Mouse (Mus musculus): ENCODE results near the gene BC147527.
"Not testable (repeated sequence)": the region's sequence is repeated elsewhere in the genome, so short reads cannot be mapped to it uniquely, and the experiment has no call there.

Gene BC147527

DNA sequence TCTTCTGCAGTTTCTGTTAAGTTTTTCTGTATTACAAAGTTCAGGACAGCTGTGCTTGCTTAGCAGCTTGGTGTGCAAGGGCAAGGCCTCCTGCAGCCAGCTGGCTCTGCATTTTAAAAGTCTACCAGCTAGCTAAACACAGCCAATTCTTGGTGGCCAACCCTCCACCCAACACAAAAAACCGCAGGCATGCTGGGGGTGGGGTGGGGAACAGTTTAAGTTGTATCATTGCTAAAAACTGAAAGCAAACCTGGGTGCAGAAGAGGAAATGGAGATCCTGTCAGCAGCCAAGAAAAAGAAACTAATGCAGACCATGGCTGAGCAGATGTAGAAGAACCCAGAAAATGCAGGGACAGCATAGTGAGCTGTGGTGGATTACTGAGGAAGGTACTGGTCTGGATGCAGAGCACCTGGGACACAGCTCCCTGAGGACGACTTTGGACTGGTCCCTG lies at the start of gene BC147527:
Gene BC147527 (plus strand): TSS at position 402 of the 452 bp plus-strand sequence.
- peak; percentile 8 for DNase-seq (ENCODE audit: low read depth)

DNA sequence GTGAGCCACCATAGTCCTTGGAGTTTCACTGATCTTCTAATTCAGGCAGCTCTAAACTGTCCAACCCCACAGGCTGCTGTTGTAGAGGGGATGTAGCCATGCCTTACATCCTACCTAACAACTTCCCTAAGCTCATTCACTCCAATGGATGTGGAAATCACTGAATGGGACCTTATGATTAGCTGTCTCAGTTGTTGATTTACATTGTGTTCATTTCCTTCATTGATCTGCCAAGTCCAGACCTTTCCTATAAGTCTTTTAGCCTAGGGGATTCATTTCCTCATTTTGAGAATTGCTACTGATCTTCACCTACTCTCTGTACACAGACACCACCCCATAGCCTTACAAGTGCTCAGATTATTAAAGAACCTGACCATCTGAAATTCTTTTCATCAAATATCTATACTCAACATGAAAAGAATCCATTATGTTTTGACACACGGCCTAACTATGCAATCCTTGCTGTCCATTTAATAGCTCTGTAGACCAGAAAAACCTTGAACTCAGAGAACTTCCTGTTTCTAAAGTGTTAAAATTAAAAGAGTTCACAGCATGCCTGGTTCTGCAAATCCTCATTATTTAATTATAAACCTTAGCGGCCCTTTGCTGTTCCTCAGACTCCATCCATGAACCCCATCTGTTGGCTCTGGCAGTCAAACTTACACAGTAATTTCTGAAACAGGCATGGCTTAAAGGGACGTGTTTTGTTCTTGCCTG lies 48.8 kb upstream of the BC147527 start:
- not testable (repeated sequence) for DNase-seq (ENCODE audit: low read depth)

GRCm38 (mm10) chr13:120258817-120259658 lies 41.2 kb upstream of the BC147527 start:
- DNase-seq (ENCODE audit: low read depth), result not testable (repeated sequence)

DNA sequence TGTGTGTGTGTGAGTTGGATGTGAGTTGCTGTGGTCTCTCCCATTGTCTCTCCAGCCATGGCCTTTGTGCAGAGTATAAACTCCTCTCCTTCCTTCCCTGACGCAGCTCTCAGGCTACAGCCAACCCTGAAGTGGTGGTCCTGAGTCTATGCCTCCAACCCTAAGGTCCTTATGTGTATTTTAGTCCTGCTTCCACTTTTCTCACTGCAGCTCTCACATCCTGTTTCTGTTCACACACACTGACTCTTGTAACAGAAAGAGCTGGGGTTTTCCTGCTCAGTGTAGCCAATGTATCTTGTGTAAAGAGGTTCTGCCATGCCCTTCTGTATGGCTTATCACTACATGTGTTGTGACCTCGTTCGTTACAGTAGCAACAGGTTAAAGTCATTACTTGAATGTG lies 40.5 kb upstream of the BC147527 start:
- DNase-seq (ENCODE audit: low read depth), result not testable (repeated sequence)

DNA sequence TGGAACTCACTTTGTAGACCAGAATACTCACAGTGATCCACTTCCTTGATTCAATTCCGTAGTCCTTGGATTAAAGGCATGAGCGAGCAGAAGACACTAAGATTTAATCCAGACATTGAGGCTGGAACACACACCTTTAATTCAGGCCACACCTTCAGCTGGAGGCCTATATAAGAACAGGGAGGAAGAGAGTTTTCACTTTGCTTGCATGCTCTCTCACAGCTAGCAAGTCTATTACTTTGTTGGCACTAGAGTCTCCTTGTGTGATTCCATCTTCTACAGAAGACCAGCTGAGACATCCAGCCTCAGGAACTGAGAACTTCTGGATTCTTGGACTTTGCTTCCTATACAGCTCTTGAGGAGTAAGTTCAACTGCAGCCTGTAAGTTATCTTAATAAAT lies 37.3 kb upstream of the BC147527 start, which contains the start of gene AF067061:
Gene AF067061 (plus strand): TSS at position 245 of the 400 bp plus-strand sequence.
- DNase-seq (ENCODE audit: low read depth), result not testable (repeated sequence)

GRCm38 (mm10) chr13:120277837-120278236 lies 22.4 kb upstream of the BC147527 start:
- peak; percentile 9 for DNase-seq (ENCODE audit: low read depth)

DNA sequence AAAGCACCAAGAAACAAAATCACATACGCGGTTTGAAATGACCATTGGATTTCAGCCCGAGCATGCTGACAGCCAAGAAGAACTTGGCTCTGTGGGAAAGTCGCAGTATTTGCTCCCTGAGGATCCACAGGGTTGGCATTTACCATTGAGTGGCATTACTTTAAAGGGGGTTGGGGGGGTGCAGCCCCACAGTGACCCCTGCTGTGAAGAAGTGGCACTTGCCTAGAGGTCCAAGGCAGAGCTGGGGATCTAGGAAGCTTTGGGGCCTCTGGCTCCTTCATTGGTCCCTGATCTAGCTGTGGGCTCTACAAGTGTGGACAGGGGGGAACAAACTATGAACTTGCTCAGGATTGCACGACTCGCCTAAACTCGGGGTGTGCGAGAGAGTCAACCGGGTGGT lies 21.4 kb upstream of the BC147527 start:
- no peak for DNase-seq (ENCODE audit: low read depth)

- no peak for DNase-seq (ENCODE audit: low read depth)
Observed at GRCm38 (mm10) chr13:120299324-120299894, 783 bp upstream of the BC147527 start.

DNA sequence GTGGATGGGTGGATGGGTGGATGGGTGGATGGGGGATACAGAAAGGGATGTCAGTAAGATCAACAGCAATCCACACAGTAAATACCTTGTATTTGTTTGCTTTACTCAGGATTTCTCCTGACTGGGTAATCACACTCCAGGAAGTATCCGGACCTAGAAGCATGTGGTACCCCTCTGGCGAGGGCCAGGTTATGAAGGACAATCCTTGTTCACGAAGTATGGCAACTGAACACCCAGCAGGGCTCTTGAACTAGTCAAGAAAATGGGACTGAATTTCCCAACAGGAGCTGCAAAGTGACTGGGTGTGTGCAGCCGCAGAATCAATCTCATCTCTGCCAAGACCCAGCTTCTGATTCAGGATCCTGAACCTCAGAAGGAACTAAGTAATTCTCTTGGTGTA lies 661 bp downstream of the BC147527 start:
- DNase-seq (ENCODE audit: low read depth), result no peak

- DNase-seq (ENCODE audit: low read depth), result no peak
Observed at GRCm38 (mm10) chr13:120310749-120311148, 10.6 kb downstream of the BC147527 start.

DNA sequence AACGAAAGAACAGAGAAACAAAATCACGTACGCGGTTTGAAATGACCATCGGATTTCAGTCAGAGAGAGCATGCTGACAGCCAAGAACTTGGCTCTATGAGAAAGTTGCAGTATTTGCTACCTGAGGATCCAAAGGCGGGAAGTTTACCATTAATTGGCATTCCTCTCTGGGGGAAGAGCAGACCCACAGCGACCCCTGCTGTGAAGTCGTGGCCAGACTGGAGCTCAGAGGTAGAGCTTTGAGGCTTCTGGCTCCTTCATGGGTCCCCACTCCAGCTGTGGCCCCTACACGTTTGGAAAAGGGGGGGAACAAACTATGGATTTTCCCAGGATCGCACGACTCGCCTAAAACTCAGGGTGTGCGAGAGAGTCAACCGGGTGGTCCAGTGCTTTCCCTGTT lies 13.4 kb downstream of the BC147527 start:
- DNase-seq (ENCODE audit: low read depth), result peak; percentile 38

DNA sequence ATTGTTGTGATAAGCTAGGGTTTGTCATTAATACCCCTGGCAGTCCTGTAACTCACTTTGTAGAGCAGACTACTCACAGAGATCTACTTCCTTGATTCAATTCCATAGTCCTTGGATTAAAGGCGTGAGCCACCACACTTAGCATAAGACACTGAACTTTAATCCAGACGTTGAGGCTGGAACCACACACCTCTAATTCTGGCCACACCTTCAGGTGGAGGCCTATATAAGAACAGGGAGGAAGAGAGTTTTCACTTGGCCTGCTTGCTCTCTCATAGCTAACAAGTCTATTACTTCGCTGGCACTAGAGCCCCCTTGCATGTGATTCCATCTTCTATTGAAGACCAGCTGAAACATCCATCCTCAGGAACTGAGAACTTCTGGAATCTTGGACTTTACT lies 16.4 kb downstream of the BC147527 start, which contains the start of gene Tcstv3:
Gene Tcstv3 (plus strand): TSS at position 301 of the 400 bp plus-strand sequence.
- DNase-seq (ENCODE audit: low read depth), result not testable (repeated sequence)

- no peak for DNase-seq (ENCODE audit: low read depth)
Observed at GRCm38 (mm10) chr13:120320183-120320582, 20.0 kb downstream of the BC147527 start.

DNA sequence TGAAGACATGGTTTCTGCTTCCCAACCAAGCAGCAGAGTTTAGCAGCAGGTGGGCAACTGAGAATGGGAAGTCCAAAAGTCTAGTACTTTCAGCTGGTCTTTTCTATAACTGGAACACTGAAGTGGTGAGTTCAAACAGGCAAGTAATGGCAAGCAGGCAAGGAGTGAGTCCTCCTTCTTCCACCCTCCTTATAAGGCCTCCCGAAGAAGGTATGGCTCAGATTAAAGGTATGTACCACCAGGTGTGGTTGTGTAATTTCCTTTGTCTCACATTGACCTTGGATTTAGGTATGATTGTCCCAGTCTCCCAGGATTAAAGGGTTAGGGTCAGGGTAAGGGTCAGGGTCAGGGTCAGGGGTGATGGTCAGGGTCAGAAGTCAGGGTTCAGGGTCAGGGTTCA lies 20.5 kb downstream of the BC147527 start:
- DNase-seq (ENCODE audit: low read depth), result peak; percentile 9

Measured in 416B (cell line).